In the genomic region with DNA sequence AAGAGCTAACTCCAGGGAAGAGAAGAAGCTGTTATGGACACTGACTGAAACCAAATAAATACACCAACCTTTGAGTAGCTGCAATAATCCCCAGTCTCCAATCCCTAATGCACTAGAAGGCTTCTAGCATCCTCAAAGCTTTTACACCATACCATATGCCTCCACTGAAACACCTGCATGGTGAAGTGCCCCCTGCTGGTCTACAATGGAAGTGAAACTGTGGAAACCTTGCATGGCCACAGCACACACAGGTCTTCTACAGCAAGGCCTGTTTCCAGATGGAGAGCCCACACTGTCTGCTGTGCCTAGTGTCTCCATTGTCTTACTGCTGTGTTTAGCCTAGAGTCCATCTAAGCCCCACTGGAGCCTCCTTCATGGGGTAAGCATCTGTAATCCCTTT, we compare ENCODE assay signal across 10 mouse cellular contexts. TPM values are rescaled to one million over a fixed set of nuclear protein-coding genes. Genes with fewer than 3 reads are reported as not detected.
DNase-seq lines count a peak whose midpoint lies in the region; ATAC-seq lines count a peak whose summit lies in the region.
"Had no signal": no experiment of that assay in that cellular context is flagged by ENCODE, and none has a peak within 500 bp of the region (broad histone marks: within the 10 kb centered on the region; RNA-seq: fewer than 3 reads in every experiment).

No protein-coding gene starts in this region.

- H3K36me3 ChIP-seq in hindbrain, embryonic 11.5 days (ENCODE audit: control insufficient read depth, insufficient read depth, low read length): 0 out of 2 replicates have a peak, but pooled peaks cover 3% of the 10 kb centered on the region
- peaks cover 66% of the 10 kb centered on the region for H3K36me3 ChIP-seq in hindbrain, embryonic 12.5 days

- H3K4me3 ChIP-seq in hindbrain, embryonic 11.5 days (ENCODE audit: low read depth, low read length): no peak overlapping the region
- no peak overlapping the region for H3K4me3 ChIP-seq in hindbrain, embryonic 12.5 days
- H3K4me3 ChIP-seq: erythroblast, embryonic 14.5 days; liver, embryonic 15.5 days had no signal

- ATAC-seq in hindbrain, embryonic 11.5 days (ENCODE audit: low FRiP score): no peak
- no peak for ATAC-seq in hindbrain, embryonic 12.5 days (ENCODE audit: low FRiP score)
- peak; percentile 81 for ATAC-seq in CD4-positive, CD25-positive, alpha-beta regulatory T cell, adult 4 months

- no peaks in the 10 kb centered on the region for H3K27me3 ChIP-seq in hindbrain, embryonic 11.5 days (ENCODE audit: control insufficient read depth, insufficient read depth, low read length)
- H3K27me3 ChIP-seq in hindbrain, embryonic 12.5 days: no peaks in the 10 kb centered on the region
- H3K27me3 ChIP-seq: liver, embryonic 15.5 days had no signal

- H3K4me2 ChIP-seq in hindbrain, embryonic 11.5 days (replicated peaks; ENCODE audit: low read depth, low read length): no peak overlapping the region
- H3K4me2 ChIP-seq in hindbrain, embryonic 12.5 days (replicated peaks): no peak overlapping the region
- H3K4me2 ChIP-seq: liver, embryonic 15.5 days had no signal

- no peak overlapping the region for H3K27ac ChIP-seq in hindbrain, embryonic 11.5 days (ENCODE audit: low read depth, low read length)
- no peak overlapping the region for H3K27ac ChIP-seq in hindbrain, embryonic 12.5 days
- H3K27ac ChIP-seq: liver, embryonic 15.5 days had no signal

- peak; percentile 74 for DNase-seq in hindbrain, embryonic 11.5 days (ENCODE audit: low spot score)
- peak; percentile 52 to 57 for DNase-seq in adrenal gland, adult 18-20 months (ENCODE audit: low spot score in 2 of 2)
- peak; percentile 69 for DNase-seq in embryo, embryonic 10.5 days (ENCODE audit: low spot score)
- DNase-seq in kidney, postnatal 36 days: peak; percentile 46 to 82
- DNase-seq in mesoderm, embryonic 11.5 days (ENCODE audit: low read depth, low spot score): peak; percentile 66
- DNase-seq in thymus, postnatal 10 days (ENCODE audit: low spot score in 2 of 2): peak; percentile 38 to 71

- no peaks in the 10 kb centered on the region for H3K9me3 ChIP-seq in hindbrain, embryonic 11.5 days (ENCODE audit: control insufficient read depth, low read length)
- H3K9me3 ChIP-seq in hindbrain, embryonic 12.5 days (replicated peaks): no peaks in the 10 kb centered on the region
- H3K9me3 ChIP-seq: liver, embryonic 15.5 days had no signal

- H3K4me1 ChIP-seq in hindbrain, embryonic 11.5 days (replicated peaks; ENCODE audit: control insufficient read depth, insufficient read depth, low read length): no peaks in the 10 kb centered on the region
- no peaks in the 10 kb centered on the region for H3K4me1 ChIP-seq in hindbrain, embryonic 12.5 days

- H3K9ac ChIP-seq in hindbrain, embryonic 11.5 days (ENCODE audit: low read depth, low read length): no peak overlapping the region
- H3K9ac ChIP-seq in hindbrain, embryonic 12.5 days: no peak overlapping the region
- H3K9ac ChIP-seq: liver, embryonic 15.5 days had no signal

RNA-seq across cellular contexts. Expression of gene Snrnp27, which starts 10.1 kb away (rescaled TPM):
- 130 and 134 TPM in 2 replicates for polyA plus RNA-seq in hindbrain, embryonic 11.5 days (2014; fragmentation: Nextera tagmentation; extraction: Ambion mirVana)
- polyA plus RNA-seq in hindbrain, embryonic 12.5 days (2016; fragmentation: Nextera tagmentation; extraction: Ambion mirVana): 115 and 125 TPM in 2 replicates
- 100 to 1,000 TPM; 100 to 121 TPM for polyA plus RNA-seq in CD4-positive, CD25-positive, alpha-beta regulatory T cell, adult 4 months (2017; shearing (Covaris generic))
- 10 to 100 TPM; 56.5 to 60.9 TPM for total RNA-seq in adrenal gland, adult 18-20 months (2021)

RNA-seq across cellular contexts. Expression of gene Mxd1, which starts 25.5 kb away (rescaled TPM):
- polyA plus RNA-seq in hindbrain, embryonic 11.5 days (2014; fragmentation: Nextera tagmentation; extraction: Ambion mirVana): 16.6 and 22.4 TPM in 2 replicates
- polyA plus RNA-seq in hindbrain, embryonic 12.5 days (2016; fragmentation: Nextera tagmentation; extraction: Ambion mirVana): 30.1 and 30.4 TPM in 2 replicates
- 10 to 100 TPM; 17.8 to 21.8 TPM for polyA plus RNA-seq in CD4-positive, CD25-positive, alpha-beta regulatory T cell, adult 4 months (2017; shearing (Covaris generic))
- 1 to 10 TPM; 7.2 to 7.5 TPM for total RNA-seq in adrenal gland, adult 18-20 months (2021)

RNA-seq across cellular contexts. Expression of gene Gmcl1, which starts 38.7 kb away (rescaled TPM):
- polyA plus RNA-seq in hindbrain, embryonic 11.5 days (2014; fragmentation: Nextera tagmentation; extraction: Ambion mirVana): 51.5 and 54.1 TPM in 2 replicates
- polyA plus RNA-seq in hindbrain, embryonic 12.5 days (2016; fragmentation: Nextera tagmentation; extraction: Ambion mirVana): 63.9 and 64.4 TPM in 2 replicates
- polyA plus RNA-seq in CD4-positive, CD25-positive, alpha-beta regulatory T cell, adult 4 months (2017; shearing (Covaris generic)): 10 to 100 TPM; 10.7 to 15.5 TPM
- total RNA-seq in adrenal gland, adult 18-20 months (2021): 10 to 100 TPM; 11.9 to 17.8 TPM
